Comparison of ENCODE assay signal across 14 mouse cellular contexts in genomic region chr1:61387587-61387986, GRCm38 (mm10).
"Had no signal": no experiment of that assay in that cellular context is flagged by ENCODE, and none has a peak within 500 bp of the region (broad histone marks: within the 10 kb centered on the region; RNA-seq: fewer than 3 reads in every experiment).

No protein-coding gene starts in this region.

- H3K9me3 ChIP-seq: limb, embryonic 10.5 days; limb, embryonic 13.5 days; liver, embryonic 12.5 days; liver, embryonic 15.5 days had no signal

- H3K4me2 ChIP-seq: limb, embryonic 13.5 days; liver, embryonic 12.5 days; liver, embryonic 15.5 days; midbrain, embryonic 11.5 days had no signal

- H3K4me1 ChIP-seq: limb, embryonic 10.5 days; limb, embryonic 13.5 days; liver, embryonic 12.5 days; liver, embryonic 15.5 days had no signal

- H3K9ac ChIP-seq: limb, embryonic 13.5 days; liver, embryonic 12.5 days; liver, embryonic 15.5 days had no signal

- H3K27ac ChIP-seq: kidney, postnatal 0 days; layer of hippocampus, adult 2 months; limb, embryonic 10.5 days; limb, embryonic 13.5 days; liver, embryonic 12.5 days; liver, embryonic 15.5 days had no signal

- DNase-seq: kidney, adult 2 months; kidney, postnatal 25 days; layer of hippocampus, adult 9-11 months; liver; lung, postnatal 4 days; midbrain, embryonic 14.5 days; thymus, postnatal 25 days had no signal

- ATAC-seq: liver, embryonic 12.5 days had no signal

- H3K4me3 ChIP-seq: layer of hippocampus, adult 2 months; limb, embryonic 10.5 days; limb, embryonic 13.5 days; liver, embryonic 12.5 days; liver, embryonic 15.5 days had no signal

- H3K27me3 ChIP-seq: limb, embryonic 13.5 days; liver, embryonic 12.5 days; liver, embryonic 15.5 days had no signal

- H3K36me3 ChIP-seq: limb, embryonic 10.5 days; limb, embryonic 13.5 days; liver, embryonic 12.5 days; liver, embryonic 15.5 days had no signal
